Mouse (Mus musculus): ENCODE measurements around the gene Gprc5d. TPM values are rescaled to one million over a fixed set of nuclear protein-coding genes. Genes with fewer than 3 reads are reported as not detected.
A peak's percentile ranks its signal among the peaks of the same experiment; 100 is the strongest.

Gene Gprc5d
- polyA plus RNA-seq, 1 experiment from 2014 or later = 0.12 TPM

DNA sequence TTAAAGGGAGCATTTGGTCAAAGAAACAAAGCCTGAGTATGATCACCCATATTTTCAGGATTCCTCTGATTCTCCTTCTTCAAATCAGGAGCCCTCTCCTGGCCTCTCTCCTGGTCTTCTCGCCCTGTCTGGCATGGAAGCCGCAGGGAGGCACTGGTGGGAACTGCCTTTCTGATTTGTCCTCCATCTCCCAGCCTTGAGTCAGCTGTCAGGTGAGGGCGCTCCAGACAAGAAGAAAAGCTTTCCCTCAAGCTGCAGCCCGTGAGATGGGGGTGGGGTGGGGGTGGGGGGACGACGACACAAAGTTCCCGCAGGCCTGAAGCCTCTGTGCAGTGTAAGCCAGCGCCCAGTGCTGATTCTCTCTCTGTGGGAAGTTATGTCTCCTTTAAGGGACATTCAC is 28.3 kb downstream of the Gprc5d start:
- 11% methylated on average over 8 of the region's 8 CpGs for WGBS
- Histone ChIP-seq H3K4me2 (replicated peaks) (no peak overlapping the region), H3K27me3 (peaks cover 22% of the 10 kb centered on the region), H3K4me3 (replicated peaks) (no peak overlapping the region), H3K36me3 (no peaks in the 10 kb centered on the region), H3K27ac (no peak overlapping the region), H3K9ac (replicated peaks) (no peak overlapping the region), H3K4me1 (replicated peaks) (peaks cover 5% of the 10 kb centered on the region), H3K9me3 (no peaks in the 10 kb centered on the region)
- no peak for ATAC-seq

GRCm38 (mm10) chr6:135087721-135088451 is 30.2 kb downstream of the Gprc5d start:
- peaks cover 5% of the 10 kb centered on the region for H3K4me1 ChIP-seq (replicated peaks)
- 32% methylated on average over 19 of the region's 19 CpGs for WGBS
- no peak overlapping the region for H3K27ac ChIP-seq
- no peak overlapping the region for H3K4me3 ChIP-seq (replicated peaks)
- H3K27me3 ChIP-seq = peaks cover 22% of the 10 kb centered on the region
- no peaks in the 10 kb centered on the region for H3K9me3 ChIP-seq
- no peak overlapping the region for H3K9ac ChIP-seq (replicated peaks)
- peak; percentile 90 for ATAC-seq
- no peaks in the 10 kb centered on the region for H3K36me3 ChIP-seq
- H3K4me2 ChIP-seq (replicated peaks) = peak overlapping the region; percentile 21

DNA sequence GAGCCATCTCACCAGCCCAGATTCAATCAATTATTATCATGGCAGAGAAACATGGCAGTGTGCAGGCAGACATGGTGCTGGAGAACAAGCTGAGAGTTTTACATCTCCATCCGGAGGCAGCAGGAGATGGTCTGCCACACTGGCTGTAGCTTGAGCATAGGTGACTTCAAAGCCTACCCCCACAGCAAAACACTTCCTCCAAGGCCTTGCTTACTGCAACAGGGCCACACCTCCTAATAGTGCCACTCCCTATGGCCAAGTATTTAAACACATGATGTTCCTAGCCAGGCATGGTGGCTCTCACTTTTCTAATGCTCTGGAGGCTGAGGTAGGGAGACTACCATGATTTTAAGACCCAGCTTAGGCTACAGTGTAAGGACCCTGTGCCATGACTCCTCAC is 32.4 kb downstream of the Gprc5d start:
- no peak overlapping the region for H3K4me3 ChIP-seq (replicated peaks)
- H3K27me3 ChIP-seq = peaks cover 15% of the 10 kb centered on the region
- peaks cover 5% of the 10 kb centered on the region for H3K4me1 ChIP-seq (replicated peaks)
- H3K9me3 ChIP-seq = no peaks in the 10 kb centered on the region
- no peak overlapping the region for H3K4me2 ChIP-seq (replicated peaks)
- H3K9ac ChIP-seq (replicated peaks) = no peak overlapping the region
- 100% methylated on average over 1 of the region's 1 CpGs for WGBS
- no peak overlapping the region for H3K27ac ChIP-seq
- H3K36me3 ChIP-seq = no peaks in the 10 kb centered on the region
- no peak for ATAC-seq

- ATAC-seq = no peak
- no peak overlapping the region for H3K4me2 ChIP-seq (replicated peaks)
- WGBS = 65% methylated on average over 10 of the region's 10 CpGs
- no peak overlapping the region for H3K27ac ChIP-seq
- H3K4me3 ChIP-seq (replicated peaks) = no peak overlapping the region
- no peaks in the 10 kb centered on the region for H3K9me3 ChIP-seq
- H3K36me3 ChIP-seq = no peaks in the 10 kb centered on the region
- peaks cover 7% of the 10 kb centered on the region for H3K27me3 ChIP-seq
- no peak overlapping the region for H3K9ac ChIP-seq (replicated peaks)
- H3K4me1 ChIP-seq (replicated peaks) = peaks cover 5% of the 10 kb centered on the region
Observed at GRCm38 (mm10) chr6:135083991-135084502, 34.0 kb downstream of the Gprc5d start.

DNA sequence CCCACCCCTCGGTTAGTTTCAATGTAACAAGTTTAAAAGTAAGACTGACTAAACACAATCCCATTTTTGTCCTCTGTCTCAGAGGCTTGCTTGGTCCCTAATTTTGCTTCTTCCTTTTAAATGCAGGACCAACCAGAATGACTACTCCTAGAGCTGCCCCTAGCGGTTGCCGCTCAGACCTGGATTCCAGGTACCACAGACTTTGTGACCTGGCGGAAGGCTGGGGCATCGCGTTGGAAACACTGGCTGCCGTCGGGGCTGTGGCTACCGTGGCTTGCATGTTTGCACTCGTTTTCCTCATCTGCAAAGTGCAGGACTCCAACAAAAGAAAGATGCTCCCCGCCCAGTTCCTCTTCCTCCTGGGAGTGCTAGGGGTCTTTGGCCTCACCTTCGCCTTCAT is 39.7 kb downstream of the Gprc5d start:
- 53% methylated on average over 12 of the region's 12 CpGs for WGBS
- no peaks in the 10 kb centered on the region for H3K4me1 ChIP-seq (replicated peaks)
- no peaks in the 10 kb centered on the region for H3K36me3 ChIP-seq
- H3K4me3 ChIP-seq (replicated peaks) = no peak overlapping the region
- ATAC-seq = no peak
- H3K9ac ChIP-seq (replicated peaks) = no peak overlapping the region
- no peak overlapping the region for H3K27ac ChIP-seq
- 0 out of 2 replicates have a peak, but pooled peaks cover 3% of the 10 kb centered on the region for H3K27me3 ChIP-seq
- H3K9me3 ChIP-seq = no peaks in the 10 kb centered on the region
- no peak overlapping the region for H3K4me2 ChIP-seq (replicated peaks)

GRCm38 (mm10) chr6:135076202-135076601 is 41.9 kb downstream of the Gprc5d start:
- 0 out of 2 replicates have a peak, but pooled peaks cover 3% of the 10 kb centered on the region for H3K27me3 ChIP-seq
- ATAC-seq = no peak

DNA sequence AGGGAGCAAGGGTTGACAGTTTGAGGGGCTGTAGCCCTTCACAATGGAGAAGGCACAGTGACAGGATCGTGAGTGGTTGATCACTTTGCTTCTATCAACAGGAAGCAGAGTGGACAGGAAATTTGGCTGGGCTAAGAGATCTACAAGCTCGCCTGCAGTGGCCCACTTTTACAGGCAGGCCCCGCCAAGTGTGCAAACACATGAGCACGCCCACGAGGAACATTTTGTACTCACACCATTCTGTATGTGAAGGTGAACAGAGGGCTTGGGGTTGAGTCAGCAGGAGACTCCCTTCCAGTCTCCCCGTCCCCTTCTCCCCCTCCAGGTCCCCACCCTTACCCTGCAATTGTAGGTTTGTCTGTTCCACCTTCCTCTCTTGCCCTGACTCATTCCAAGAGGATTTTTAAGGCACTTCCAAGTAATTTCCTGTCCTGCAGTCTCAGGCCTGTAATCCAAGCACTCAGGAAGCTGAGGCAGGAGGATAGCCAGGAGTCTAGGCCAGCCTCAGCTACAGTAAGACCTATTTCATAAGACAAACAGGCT is 43.6 kb downstream of the Gprc5d start:
- no peak overlapping the region for H3K9ac ChIP-seq (replicated peaks)
- 87% methylated on average over 6 of the region's 6 CpGs for WGBS
- ATAC-seq = no peak

More at GRCm38 (mm10) chr6:135076202-135076601, 41.9 kb downstream of the Gprc5d start:
- H3K4me2 ChIP-seq (replicated peaks) = no peak overlapping the region
- no peak overlapping the region for H3K4me3 ChIP-seq (replicated peaks)
- H3K27ac ChIP-seq = no peak overlapping the region
- 53% methylated on average over 3 of the region's 3 CpGs for WGBS
- no peaks in the 10 kb centered on the region for H3K36me3 ChIP-seq
- no peaks in the 10 kb centered on the region for H3K4me1 ChIP-seq (replicated peaks)
- H3K9ac ChIP-seq (replicated peaks) = no peak overlapping the region
- no peaks in the 10 kb centered on the region for H3K9me3 ChIP-seq

GRCm38 (mm10) chr6:135070347-135070746 is 47.7 kb downstream of the Gprc5d start:
- H3K9me3 ChIP-seq = no peaks in the 10 kb centered on the region
- H3K9ac ChIP-seq (replicated peaks) = no peak overlapping the region
- no peak overlapping the region for H3K4me3 ChIP-seq (replicated peaks)
- H3K4me1 ChIP-seq (replicated peaks) = peaks cover 16% of the 10 kb centered on the region
- no peaks in the 10 kb centered on the region for H3K36me3 ChIP-seq
- H3K27ac ChIP-seq = no peak overlapping the region
- peaks cover 24% of the 10 kb centered on the region for H3K27me3 ChIP-seq
- no peak for ATAC-seq
- 81% methylated on average over 2 of the region's 2 CpGs for WGBS
- no peak overlapping the region for H3K4me2 ChIP-seq (replicated peaks)

More for the DNA sequence above, 43.6 kb downstream of the Gprc5d start:
- no peaks in the 10 kb centered on the region for H3K36me3 ChIP-seq
- H3K4me1 ChIP-seq (replicated peaks) = no peaks in the 10 kb centered on the region
- no peak overlapping the region for H3K27ac ChIP-seq
- 0 out of 2 replicates have a peak, but pooled peaks cover 3% of the 10 kb centered on the region for H3K27me3 ChIP-seq
- no peaks in the 10 kb centered on the region for H3K9me3 ChIP-seq
- no peak overlapping the region for H3K4me3 ChIP-seq (replicated peaks)
- H3K4me2 ChIP-seq (replicated peaks) = no peak overlapping the region

- H3K27ac ChIP-seq = no peak overlapping the region
- H3K4me1 ChIP-seq (replicated peaks) = peaks cover 21% of the 10 kb centered on the region
- H3K27me3 ChIP-seq = peaks cover 29% of the 10 kb centered on the region
- no peaks in the 10 kb centered on the region for H3K9me3 ChIP-seq
- H3K4me3 ChIP-seq (replicated peaks) = no peak overlapping the region
- WGBS = 72% methylated on average over 6 of the region's 6 CpGs
- ATAC-seq = no peak
- H3K36me3 ChIP-seq = no peaks in the 10 kb centered on the region
- H3K9ac ChIP-seq (replicated peaks) = no peak overlapping the region
- H3K4me2 ChIP-seq (replicated peaks) = no peak overlapping the region
Observed at GRCm38 (mm10) chr6:135069856-135070255, 48.2 kb downstream of the Gprc5d start.

- H3K4me2 ChIP-seq (replicated peaks) = no peak overlapping the region
- WGBS = 86% methylated on average over 5 of the region's 5 CpGs
Observed at GRCm38 (mm10) chr6:135068221-135068620, 49.9 kb downstream of the Gprc5d start.

DNA sequence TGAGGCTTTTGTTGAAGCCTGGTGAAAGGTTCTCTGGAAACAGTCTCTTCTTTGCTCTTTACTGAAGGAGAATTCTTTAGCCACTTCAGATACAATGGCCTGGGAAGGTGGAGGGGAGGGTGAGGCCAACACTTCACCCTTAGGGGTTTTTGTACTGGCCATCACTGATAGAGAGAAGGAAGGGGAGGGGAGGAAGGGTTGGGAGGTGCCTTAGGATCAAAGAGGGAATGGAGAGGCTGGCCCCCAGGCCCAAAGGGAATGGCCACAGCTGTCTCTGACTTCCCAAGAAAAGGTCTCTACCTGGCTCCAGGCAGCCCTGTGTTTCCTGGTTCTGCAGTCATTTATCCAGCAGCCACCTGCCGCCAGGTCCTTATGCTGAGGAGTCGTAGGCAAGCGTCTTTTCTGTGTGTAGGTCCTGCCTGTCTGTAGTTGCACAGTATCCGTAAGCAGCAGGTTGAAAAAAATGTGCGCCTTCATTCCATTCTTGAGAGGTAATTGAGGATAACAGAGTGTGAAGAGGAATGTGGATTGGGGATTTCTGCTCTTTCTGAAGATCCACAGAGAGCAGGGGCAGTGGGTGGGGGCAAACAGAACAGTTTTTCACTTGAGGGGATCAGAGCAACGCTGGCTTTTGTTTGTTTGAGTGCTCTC is 51.2 kb downstream of the Gprc5d start:
- ATAC-seq = peak; percentile 39; the same call in 1 of the 2 replicates

More at GRCm38 (mm10) chr6:135068221-135068620, 49.9 kb downstream of the Gprc5d start:
- H3K27me3 ChIP-seq = peaks cover 39% of the 10 kb centered on the region
- H3K4me1 ChIP-seq (replicated peaks) = peaks cover 21% of the 10 kb centered on the region
- no peak for ATAC-seq
- no peak overlapping the region for H3K27ac ChIP-seq
- no peak overlapping the region for H3K9ac ChIP-seq (replicated peaks)
- H3K36me3 ChIP-seq = no peaks in the 10 kb centered on the region
- no peak overlapping the region for H3K4me3 ChIP-seq (replicated peaks)
- H3K9me3 ChIP-seq = no peaks in the 10 kb centered on the region

More for the DNA sequence above, 51.2 kb downstream of the Gprc5d start:
- 18% methylated on average over 6 of the region's 6 CpGs for WGBS
- Histone ChIP-seq H3K27me3 (peaks cover 39% of the 10 kb centered on the region), H3K9ac (replicated peaks) (no peak overlapping the region), H3K4me1 (replicated peaks) (peaks cover 21% of the 10 kb centered on the region), H3K9me3 (no peaks in the 10 kb centered on the region), H3K4me3 (replicated peaks) (no peak overlapping the region), H3K36me3 (no peaks in the 10 kb centered on the region), H3K4me2 (replicated peaks) (no peak overlapping the region), H3K27ac (no peak overlapping the region)

Data from midbrain, embryonic 13.5 days (tissue).